Mouse (Mus musculus) ES-CJ7 (cell line): ENCODE results near the gene Rps6kb2.

Experiments
- DNase-seq: peaks from one replicate; pipeline ENCODE4 v3.0.0; 2011; ENCODE audit warnings: low read depth, low spot score

Rps6kb2 gene

DNA sequence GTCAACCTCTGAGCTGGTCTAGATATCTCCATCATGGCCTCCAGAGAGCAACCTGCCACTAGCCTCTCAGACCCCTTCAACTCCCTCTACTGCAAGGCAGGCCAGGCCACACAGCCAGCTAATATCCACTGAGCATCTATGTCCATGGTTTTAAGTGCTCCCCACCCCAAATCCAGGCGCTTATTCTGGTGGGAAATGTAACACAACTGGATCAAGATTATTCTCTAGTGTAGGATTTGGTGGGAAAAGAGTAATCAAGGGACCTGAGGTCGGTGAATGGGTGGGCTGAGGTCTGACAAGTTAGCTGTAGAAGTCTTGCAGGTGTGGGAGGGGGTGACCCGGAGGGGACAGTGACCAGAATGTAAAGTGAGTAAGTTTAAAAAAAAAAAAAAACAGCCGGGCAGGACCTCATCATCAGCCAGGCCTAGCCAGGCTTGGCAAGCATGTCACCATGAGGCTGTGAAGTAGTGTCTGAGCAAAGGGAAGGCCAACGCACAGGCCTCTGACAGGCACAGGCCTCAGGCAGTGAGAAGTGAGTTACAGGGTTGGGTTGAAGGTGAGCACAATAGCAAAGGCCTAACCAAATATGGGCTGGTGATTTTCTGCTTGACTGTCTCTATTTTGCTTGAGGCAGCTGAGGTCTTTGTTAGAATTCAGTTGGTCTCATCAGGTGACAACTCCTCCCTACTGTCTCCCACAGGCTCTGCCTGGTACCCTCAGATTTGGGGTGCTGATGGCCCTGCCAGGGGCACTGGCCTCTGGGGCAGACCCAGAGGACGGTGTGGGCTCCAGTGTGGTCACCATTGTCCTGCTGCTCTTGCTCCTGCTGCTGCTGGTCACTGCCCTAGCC, 7.7 kb downstream of the Rps6kb2 start:
- no peak for DNase-seq

DNA sequence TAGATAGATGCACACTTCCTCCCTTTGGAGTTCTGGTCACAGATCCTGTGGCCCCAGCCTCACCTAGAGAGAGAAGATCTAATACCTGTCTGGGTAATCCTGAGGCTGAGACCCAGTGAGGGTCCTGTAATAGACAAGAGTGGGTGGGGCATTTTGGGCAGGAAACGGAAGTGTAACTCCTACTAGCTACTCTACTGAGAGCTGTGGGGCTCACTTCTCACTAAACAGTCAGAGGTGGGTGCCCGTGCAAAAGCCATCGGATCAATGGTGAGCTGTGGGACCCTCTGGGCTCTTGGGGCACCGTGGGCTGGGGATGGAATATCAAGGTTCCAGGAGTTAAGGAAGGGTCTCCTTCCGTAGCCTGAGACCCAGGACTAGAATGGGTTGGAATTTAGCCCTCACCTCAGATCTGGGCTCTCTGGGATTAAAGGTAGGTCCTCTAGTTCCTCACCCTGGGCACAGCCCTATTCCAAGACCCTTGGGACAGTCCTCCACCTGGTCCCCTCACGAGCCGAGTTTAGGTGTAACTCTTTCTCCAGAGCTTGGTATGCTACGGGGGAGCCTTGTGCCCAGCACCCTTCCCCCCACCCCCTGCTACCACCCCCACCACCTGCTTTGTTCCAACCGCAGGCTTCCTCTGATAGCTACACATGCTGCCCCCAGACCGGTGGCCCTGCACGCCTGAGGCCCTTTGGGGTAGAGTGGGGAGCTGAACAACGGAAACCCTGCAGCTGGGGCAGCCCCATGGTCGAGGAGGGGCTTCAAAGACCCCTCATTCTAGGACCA, 8.5 kb downstream of the Rps6kb2 start:
- no peak for DNase-seq

DNA sequence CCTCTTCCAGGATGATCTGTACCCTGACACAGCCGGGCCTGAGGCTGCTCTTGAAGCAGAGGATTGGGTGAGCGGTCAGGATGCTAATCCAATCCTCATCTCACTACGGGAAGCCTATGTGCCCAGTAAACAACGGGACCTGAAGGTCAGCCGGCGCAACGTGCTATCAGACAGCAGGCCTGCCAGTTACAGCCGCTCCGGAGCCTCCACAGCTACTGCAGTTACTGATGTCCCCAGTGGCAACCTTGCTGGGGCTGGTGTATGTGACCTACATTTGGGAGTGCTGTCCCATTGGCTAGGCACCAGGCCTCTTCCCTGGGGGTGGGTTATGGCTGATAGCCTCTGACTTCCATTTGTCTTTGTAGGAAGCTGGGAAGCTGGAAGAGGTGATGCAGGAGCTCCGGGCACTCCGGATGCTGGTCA, 9.9 kb downstream of the Rps6kb2 start, which contains the start of gene Ptprcap:
Gene Ptprcap, plus strand, starts transcription at position 373 of the 423 bp plus-strand sequence.
- DNase-seq: no peak

DNA sequence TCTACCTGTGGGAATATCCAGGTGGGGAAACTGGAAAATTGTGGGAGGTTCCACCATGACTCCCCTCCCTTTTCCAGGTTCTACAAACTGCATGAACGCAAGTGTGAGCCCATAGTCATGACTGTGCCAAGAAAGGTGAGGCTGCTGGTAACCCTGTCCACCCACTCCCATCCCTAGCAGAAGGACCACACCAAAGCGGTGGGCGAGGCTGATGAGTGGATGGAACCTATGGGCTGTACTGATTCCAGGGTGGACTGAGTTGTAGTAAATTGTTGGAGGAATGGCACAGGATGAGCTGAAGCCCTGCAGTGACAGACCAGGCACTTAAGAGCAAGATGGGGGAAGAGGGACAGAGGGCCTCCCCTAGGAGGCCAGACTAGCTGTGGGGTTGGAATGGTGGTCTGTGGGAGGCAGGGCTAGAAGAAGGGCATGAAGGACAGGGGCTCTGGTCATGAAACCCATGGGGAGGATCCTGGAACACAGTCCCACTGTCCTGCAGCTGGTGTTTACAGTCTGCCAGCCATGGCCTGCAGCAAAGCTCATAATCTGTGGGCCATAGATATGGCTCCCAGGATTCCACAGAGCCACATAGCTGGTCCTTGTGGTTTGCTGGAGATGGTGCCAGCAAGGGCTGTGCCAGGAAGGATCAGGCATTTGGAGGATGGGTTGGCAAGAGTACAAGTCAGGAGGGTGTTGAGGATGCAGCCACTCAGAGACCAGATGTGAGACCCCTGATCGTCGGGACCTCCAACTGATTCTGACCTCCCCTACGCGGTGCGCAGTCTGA, 10.5 kb downstream of the Rps6kb2 start:
- DNase-seq: no peak

DNA sequence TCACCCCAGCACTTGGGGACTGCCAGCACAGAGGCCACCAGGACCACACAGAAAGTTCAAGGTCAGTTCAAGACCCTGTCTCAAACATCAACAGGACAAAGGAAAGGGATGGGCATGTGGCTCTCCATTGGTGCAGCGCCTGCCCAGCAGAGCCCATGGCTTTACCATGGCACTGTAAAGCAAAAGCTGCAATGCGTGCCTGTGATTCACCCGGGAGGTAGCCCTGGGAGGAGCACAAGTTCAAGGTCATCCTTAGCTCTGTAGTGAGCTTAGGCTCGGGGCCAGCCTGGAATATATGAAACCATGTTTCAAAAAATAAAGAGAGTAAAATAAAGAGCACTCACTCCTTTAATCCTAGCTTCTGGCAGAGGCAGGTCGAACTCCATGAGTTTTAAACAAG, 11.3 kb downstream of the Rps6kb2 start:
- peak; percentile 46 for DNase-seq

DNA sequence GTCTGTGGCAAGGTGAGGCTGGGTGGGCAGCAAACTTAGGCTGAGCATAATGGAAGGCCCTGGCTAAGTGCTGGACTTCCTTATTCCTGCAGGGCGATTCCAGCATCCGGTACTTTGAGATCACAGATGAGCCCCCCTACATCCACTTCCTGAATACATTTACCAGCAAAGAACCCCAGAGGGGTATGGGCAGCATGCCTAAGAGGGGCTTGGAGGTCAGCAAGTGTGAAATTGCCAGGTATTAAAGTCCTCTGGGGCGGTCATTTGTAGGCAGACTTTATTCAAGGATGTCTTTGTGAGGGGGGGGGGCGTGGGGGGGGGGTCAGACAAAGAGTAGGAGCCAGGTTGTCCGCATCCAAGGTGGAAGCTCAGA, 11.7 kb downstream of the Rps6kb2 start:
- no peak for DNase-seq

DNA sequence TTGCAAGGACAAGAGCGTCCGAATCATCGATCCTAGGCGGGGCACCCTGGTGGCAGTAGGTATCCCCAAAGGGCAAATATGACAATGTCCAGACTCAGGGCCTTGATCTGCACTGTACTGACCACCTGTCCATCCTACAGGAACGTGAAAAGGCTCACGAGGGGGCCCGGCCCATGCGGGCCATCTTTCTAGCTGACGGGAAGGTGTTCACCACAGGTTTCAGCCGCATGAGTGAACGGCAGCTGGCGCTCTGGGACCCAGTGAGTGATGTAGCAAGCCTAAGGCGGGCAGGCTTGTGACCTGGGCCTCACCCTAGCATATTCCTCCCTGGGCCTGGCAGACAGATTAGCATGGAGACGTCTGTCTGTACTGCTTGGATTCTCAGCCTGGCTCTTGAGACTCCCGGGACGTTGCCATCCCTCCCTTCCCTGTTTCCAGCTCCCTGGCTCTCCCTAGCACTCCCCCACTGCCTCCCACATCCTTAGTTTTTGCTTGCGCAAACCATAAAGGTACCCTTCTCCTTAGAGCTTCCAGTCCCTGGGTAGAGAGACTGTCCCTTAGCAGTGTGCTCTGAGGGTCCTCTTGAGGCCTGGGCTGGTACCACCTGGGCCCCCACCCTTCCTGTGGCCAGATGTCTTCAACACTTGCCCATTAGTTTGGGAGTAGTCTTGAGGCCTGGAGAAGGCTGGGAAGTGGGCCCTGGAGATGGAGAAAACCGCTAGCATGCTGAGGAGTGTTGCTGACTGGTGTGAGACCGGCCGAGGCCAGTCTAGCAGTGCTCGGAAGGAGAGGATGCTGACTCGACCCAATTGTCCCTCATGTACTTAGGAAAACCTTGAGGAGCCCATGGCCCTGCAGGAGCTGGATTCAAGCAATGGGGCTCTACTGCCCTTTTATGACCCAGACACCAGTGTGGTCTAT, 12.3 kb downstream of the Rps6kb2 start:
- DNase-seq: no peak

DNA sequence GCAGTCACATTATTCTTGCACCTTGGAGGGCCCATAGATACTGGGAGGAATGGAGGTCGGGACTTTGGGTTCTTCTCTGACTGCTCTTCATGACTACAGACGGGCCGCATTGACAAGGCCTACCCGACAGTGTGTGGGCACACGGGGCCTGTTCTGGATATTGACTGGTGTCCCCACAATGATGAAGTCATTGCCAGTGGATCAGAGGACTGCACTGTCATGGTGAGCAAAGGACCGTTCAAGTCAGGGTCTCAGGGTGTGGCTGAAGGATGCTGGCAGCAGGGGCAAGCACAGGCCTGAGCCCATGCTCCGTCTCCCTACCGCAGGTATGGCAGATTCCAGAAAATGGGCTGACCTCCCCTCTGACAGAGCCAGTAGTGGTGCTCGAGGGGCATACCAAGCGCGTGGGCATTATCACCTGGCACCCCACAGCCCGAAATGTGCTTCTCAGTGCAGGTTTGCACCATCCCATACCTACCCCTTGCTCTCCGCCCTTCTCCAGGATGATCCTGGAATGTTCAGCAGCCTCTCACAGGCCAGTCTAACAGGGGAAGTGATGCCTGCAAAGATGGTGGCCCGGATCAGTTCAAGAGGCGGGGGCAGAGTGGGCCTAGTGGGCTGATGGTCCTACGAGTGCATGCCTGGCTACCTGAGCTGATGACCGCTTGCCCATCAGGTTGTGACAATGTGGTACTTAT, 13.2 kb downstream of the Rps6kb2 start:
- DNase-seq: no peak

DNA sequence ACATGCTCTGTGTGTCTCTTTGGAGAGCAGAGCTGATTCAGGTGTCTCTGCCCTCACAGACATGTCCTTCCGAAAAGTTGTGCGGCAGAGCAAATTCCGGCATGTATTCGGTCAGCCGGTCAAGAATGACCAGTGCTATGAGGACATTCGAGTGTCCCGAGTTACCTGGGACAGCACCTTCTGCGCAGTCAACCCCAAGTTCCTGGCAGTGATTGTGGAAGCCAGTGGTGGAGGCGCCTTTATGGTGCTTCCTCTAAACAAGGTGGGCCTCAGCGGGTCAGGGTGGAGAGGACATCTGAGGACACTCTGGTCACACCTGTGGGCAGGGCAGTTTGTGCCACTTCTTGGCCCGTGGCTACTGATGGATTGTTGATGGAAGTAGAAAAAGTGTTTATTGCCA, 13.9 kb downstream of the Rps6kb2 start:
- no peak for DNase-seq

DNA sequence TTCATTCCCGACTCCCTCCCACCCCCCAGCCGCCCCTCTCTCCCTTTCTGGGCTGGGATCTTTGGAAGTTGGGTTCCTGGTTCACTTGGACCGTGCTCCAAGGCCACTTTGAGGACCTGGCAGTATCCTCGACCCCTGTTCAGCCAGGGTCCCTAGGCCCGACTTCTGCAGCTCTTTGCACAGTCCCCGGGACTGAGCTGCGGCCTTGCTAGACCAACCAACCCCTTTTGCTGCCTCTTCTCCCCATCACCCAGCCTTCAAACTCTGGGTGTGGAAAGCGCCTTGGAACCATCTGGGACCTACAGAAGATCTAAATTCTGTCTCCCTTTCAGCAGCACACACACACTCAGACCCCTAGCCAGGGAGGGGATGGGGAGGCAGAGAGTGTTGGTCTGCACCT, 14.3 kb downstream of the Rps6kb2 start:
- DNase-seq: no peak

DNA sequence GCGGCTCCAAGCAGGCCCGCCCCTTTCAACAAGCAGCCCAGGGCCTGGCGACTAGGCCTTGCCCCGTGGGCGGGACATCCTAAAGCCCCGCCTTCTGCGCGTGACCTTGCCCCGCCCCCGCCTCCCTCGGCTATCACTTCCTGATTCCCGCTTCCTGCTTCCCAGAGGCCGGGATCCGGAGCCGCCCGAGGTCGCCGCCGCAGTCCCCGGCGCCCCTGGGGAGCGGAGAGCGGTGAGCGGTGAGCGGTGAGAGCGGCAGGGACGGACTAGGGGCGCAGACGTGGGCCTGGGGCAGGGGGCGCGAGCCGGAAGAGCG, 14.7 kb downstream of the Rps6kb2 start, which contains the start of gene Coro1b:
Gene Coro1b, plus strand, starts transcription at position 129 of the 316 bp plus-strand sequence.
- peak; percentile 92 for DNase-seq

DNA sequence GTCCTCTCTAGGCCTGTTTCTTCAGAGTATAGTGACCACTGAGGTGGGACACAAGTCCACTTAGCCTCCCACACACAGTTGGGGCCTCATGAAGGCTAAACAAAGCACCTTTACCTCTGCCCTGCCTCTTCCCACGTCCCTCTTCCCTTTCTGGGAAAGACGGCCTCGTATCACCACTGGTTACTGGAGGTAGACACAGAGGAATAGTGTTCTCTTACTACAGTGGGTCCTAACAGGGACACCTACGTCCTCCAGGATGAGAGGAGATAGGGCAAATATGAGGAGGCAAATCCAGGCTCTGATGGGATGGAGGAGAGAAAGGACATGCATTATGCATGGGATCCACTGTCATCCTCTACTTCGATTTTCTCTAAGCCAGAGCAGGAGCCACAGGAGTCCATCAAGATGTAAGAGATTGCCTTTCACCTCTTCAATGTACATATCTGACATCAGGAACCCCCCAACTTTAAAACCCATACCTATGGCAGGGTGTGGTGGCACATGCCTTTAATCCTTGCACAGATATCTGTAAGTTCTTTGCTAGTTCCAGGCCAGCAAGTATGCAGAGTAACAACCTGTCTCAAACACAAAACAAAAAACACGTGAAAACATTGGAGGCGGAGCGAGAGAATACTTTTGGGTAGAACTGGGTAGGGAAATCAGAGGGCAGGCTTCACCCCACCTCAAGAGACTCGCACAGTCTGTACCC, 15.2 kb downstream of the Rps6kb2 start:
- DNase-seq: no peak

DNA sequence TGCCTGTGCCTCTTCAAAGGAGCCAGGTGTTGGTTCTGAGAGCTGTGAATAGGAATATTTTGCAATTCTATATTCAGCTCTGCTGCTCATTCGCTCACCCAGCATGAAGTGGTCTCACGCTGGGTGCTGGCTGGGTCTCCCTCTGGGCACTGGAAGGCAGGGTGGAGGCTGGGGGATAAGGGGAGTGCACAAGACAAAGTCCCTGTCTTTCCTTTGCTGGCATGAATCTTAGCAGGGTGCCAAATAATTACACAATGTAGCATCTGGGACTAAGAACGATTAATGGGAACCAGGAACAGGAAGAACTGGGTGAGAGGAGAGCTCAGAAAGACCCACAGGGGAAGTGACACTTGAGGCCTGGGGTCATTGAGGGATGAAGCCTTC, 16.1 kb downstream of the Rps6kb2 start:
- no peak for DNase-seq

DNA sequence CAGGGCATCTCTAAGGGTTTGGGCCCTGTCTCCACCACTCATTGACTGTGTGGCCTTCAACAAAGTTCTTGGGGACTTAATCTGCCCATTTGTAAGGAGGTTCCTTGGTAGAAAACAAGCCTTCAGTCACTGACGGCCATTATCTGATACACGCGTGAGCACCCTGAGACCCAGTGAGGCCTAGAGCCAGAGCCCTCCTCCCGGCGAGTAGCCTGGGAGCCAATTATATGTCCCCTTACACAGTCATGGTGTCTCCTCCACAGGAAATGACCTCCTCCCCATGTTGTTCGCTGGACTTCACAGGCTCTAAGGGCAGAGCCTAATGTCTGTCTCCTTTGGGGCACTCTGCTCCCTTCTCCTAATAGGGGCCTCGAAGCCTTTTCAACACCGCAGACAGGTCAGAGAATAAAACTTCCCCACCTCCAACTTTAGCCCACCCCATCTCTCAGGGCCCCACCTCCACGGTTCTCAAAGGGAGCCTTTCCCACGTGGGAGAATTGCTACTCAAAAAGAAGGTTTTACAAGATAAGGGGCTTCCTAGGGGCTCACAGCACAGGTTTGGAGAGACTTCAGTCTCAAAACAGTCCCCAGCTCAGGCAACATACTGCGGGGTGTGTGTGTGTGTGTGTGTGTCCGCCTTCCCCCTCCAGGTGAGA, 16.7 kb downstream of the Rps6kb2 start:
- DNase-seq: no peak

DNA sequence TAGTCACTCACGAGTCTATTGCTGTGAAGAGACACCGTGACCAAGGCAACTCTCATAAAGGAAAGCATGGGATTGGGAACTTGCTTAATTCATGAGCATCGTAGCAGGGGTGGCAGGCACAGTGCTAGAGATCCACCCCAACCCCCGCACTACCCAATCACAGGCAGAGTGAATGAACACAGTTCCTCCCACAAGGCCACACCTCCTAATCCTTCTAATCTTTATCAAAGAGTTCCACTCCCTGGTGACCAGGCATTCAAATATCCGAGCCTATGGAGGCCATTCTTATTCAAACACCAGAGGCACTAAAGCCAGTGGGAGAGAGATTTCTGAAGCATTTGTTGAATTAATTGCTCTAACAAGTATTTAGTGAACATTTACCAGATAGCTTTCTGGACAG, 17.2 kb downstream of the Rps6kb2 start:
- DNase-seq: peak; percentile 38

DNA sequence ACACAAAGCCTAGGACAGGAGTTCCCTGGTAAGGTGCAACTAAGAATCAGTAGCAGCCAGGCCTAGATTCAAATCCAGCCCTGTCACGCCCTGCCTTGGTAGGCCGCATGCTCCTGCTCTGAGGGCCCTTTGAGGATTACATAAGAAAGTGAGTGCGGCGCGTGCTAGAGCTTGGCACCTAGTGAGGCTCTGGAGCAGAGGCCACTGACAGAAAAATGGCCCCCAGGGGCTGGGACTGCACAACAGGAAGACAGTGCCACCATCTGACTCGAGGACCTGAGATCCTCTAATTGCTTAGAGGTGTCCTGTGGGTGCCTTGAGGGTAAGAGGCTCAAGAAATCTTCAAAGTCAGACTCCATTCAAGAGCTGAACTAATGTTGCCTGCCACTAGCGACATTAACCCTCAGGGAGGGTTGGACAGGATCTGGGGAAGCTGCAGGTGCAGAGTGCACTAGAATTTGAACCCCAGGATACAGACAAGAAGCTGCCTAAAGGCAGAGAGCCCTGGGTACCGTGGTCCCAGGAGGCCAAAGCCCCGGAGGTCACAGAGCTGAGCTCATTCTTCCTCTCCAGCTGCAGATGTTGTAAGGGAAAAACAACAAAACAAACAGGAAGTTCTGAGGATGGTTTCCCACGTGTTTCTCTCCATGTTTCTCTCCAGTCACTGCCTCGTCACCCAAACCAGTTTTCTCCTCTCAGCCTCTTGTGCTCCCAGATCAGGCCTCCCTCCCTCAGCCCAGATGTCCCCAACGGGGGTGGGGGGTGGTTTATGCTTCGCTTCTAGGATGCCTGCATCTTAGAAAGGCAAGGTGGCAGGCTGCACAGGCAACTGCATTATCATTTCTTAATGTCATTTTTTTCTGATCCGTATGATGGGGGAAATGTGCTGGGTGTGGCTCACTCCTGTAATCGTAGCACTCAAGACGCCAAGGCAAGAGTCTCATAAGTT, 18.3 kb downstream of the Rps6kb2 start:
- no peak for DNase-seq

DNA sequence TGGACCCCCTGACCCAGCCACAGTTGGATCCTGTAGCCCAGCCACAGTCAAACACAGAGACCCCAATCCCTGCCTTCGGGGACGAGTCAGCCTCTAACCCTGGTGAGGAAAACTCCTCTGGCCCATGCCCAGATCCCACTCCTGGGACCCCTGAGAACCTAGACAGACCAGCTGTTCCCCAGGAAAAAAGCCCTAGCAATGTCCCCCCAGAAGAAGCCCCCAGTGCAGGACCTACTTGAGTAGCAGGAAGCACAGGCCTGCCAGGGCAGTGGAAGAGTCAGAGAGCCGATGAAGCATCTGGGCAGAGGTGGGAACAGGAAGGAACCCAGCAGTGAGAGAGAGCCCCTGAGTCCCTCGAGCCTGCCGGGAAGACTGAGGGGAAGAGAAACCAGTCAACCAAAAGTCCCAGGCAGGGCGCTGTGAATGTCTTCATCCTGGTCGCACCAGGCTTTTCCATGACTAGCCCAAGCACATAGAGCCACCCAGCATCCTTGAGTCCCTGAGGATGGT, 19.3 kb downstream of the Rps6kb2 start, which contains the start of gene Cabp4:
Gene Cabp4, minus strand, starts transcription at position 275 of the 510 bp plus-strand sequence.
- no peak for DNase-seq
